In genomic region chr1:87467469-87467868, GRCm38 (mm10) we compare ENCODE assay signal across 38 mouse cellular contexts. TPM values are rescaled to one million over a fixed set of nuclear protein-coding genes. Genes with fewer than 3 reads are reported as not detected.
DNase-seq lines count a peak whose midpoint lies in the region; ATAC-seq and TF ChIP-seq lines count a peak whose summit lies in the region.
"Had no signal": no experiment of that assay in that cellular context is flagged by ENCODE, and none has a peak within 500 bp of the region (broad histone marks: within the 10 kb centered on the region; RNA-seq: fewer than 3 reads in every experiment).

No protein-coding gene starts in this region.

- WGBS in kidney, postnatal 0 days = 49% methylated on average over 9 of the region's 9 CpGs
- 58% methylated on average over 9 of the region's 9 CpGs for WGBS in neural tube, embryonic 14.5 days

- no peak for TF ChIP-seq CTCF in kidney, postnatal 0 days (IDR thresholded peaks at IDR 0.05; ENCODE audit: low read depth)

- no peaks in the 10 kb centered on the region for H3K9me3 ChIP-seq in kidney, postnatal 0 days (replicated peaks; ENCODE audit: low read length)
- no peaks in the 10 kb centered on the region for H3K9me3 ChIP-seq in megakaryocyte, embryonic 14.5 days
- no peaks in the 10 kb centered on the region for H3K9me3 ChIP-seq in neural tube, embryonic 14.5 days (ENCODE audit: control insufficient read depth, low read length)
- H3K9me3 ChIP-seq: embryonic facial prominence, embryonic 13.5 days; heart, embryonic 13.5 days; lung, embryonic 15.5 days; midbrain, embryonic 13.5 days had no signal

- no peak overlapping the region for H3K27ac ChIP-seq in kidney, postnatal 0 days
- no peak overlapping the region for H3K27ac ChIP-seq in neural tube, embryonic 14.5 days (ENCODE audit: low read depth, low read length)
- H3K27ac ChIP-seq: embryonic facial prominence, embryonic 13.5 days; heart, embryonic 13.5 days; hindbrain, embryonic 14.5 days; lung, embryonic 15.5 days; midbrain, embryonic 13.5 days; stomach, postnatal 0 days had no signal

- no peaks in the 10 kb centered on the region for H3K36me3 ChIP-seq in kidney, postnatal 0 days (ENCODE audit: insufficient read depth, low read length)
- H3K36me3 ChIP-seq in megakaryocyte, embryonic 14.5 days (replicated peaks; ENCODE audit: low read length) = no peaks in the 10 kb centered on the region
- no peaks in the 10 kb centered on the region for H3K36me3 ChIP-seq in neural tube, embryonic 14.5 days (ENCODE audit: control insufficient read depth, insufficient read depth, low read length)
- H3K36me3 ChIP-seq: embryonic facial prominence, embryonic 13.5 days; heart, embryonic 13.5 days; lung, embryonic 15.5 days; midbrain, embryonic 13.5 days had no signal

- no peaks in the 10 kb centered on the region for H3K4me1 ChIP-seq in kidney, postnatal 0 days (replicated peaks; ENCODE audit: insufficient read depth, low read length)
- H3K4me1 ChIP-seq in megakaryocyte, embryonic 14.5 days = peaks cover 16% of the 10 kb centered on the region
- no peaks in the 10 kb centered on the region for H3K4me1 ChIP-seq in neural tube, embryonic 14.5 days (ENCODE audit: control insufficient read depth, insufficient read depth, low read length)
- H3K4me1 ChIP-seq: embryonic facial prominence, embryonic 13.5 days; heart, embryonic 13.5 days; lung, embryonic 15.5 days; midbrain, embryonic 13.5 days had no signal

- no peak for ATAC-seq in CD4-positive, CD25-positive, alpha-beta regulatory T cell, adult 4 months
- ATAC-seq in kidney, postnatal 0 days (replicated peaks; ENCODE audit: low FRiP score, low read depth) = no peak
- no peak for ATAC-seq in megakaryocyte, adult 5-6 weeks (ENCODE audit: poor library complexity, severe bottlenecking)
- ATAC-seq in neural tube, embryonic 14.5 days (ENCODE audit: low read depth) = no peak
- ATAC-seq: midbrain, embryonic 13.5 days had no signal

- no peaks in the 10 kb centered on the region for H3K27me3 ChIP-seq in kidney, postnatal 0 days (ENCODE audit: insufficient read depth, low read length)
- H3K27me3 ChIP-seq in megakaryocyte, embryonic 14.5 days (replicated peaks) = peaks cover 34% of the 10 kb centered on the region
- H3K27me3 ChIP-seq in neural tube, embryonic 14.5 days (ENCODE audit: control insufficient read depth, insufficient read depth, low read length) = no peaks in the 10 kb centered on the region
- H3K27me3 ChIP-seq: lung, embryonic 15.5 days; midbrain, embryonic 13.5 days had no signal

- peak; percentile 10 for DNase-seq in CD4-positive, CD25-positive, alpha-beta regulatory T cell, adult 2 months (ENCODE audit: low read depth, low spot score)
- DNase-seq in kidney, postnatal 0 days (ENCODE audit: low spot score) = no peak
- no peak for DNase-seq in kidney, postnatal 10 days
- DNase-seq in right cerebral cortex, postnatal 14 days = no peak
- DNase-seq: adrenal gland, postnatal 25 days; cerebellum, adult 18-20 months; cerebellum, postnatal 10 days; gastrocnemius, postnatal 25 days; heart, adult 18-20 months; heart, postnatal 10 days; kidney, adult 18-20 months; kidney, postnatal 25 days; left cerebral cortex, postnatal 4 days; right cerebral cortex, adult 18-20 months; right cerebral cortex, postnatal 4 days; thymus, adult 18-20 months; thymus, postnatal 25 days had no signal

- no peak overlapping the region for H3K9ac ChIP-seq in kidney, postnatal 0 days (ENCODE audit: low read depth, low read length)
- H3K9ac ChIP-seq in neural tube, embryonic 14.5 days (replicated peaks; ENCODE audit: low read depth, low read length) = no peak overlapping the region
- H3K9ac ChIP-seq: embryonic facial prominence, embryonic 13.5 days; heart, embryonic 13.5 days; hindbrain, embryonic 14.5 days; lung, embryonic 15.5 days; midbrain, embryonic 13.5 days had no signal

- H3K4me3 ChIP-seq in kidney, postnatal 0 days (replicated peaks; ENCODE audit: low read depth, low read length) = no peak overlapping the region
- peak overlapping the region; percentile 33 for H3K4me3 ChIP-seq in megakaryocyte, embryonic 14.5 days (replicated peaks)
- H3K4me3 ChIP-seq in neural tube, embryonic 14.5 days (ENCODE audit: low read depth, low read length) = no peak overlapping the region
- H3K4me3 ChIP-seq: embryonic facial prominence, embryonic 13.5 days; erythroblast, embryonic 14.5 days; heart, embryonic 13.5 days; lung, embryonic 15.5 days; midbrain, embryonic 13.5 days had no signal

- peak overlapping the region; percentile 19 for H3K4me2 ChIP-seq in kidney, postnatal 0 days (ENCODE audit: low read length)
- H3K4me2 ChIP-seq in neural tube, embryonic 14.5 days (ENCODE audit: low read depth, low read length) = peak overlapping the region; percentile 14; the same call in 1 of the 2 replicates
- H3K4me2 ChIP-seq: embryonic facial prominence, embryonic 13.5 days; heart, embryonic 13.5 days; hindbrain, embryonic 14.5 days; lung, embryonic 15.5 days; midbrain, embryonic 13.5 days had no signal

RNA-seq across cellular contexts. Expression of gene Snorc, which starts 2.6 kb away (rescaled TPM):
- not detected for polyA plus RNA-seq in CD4-positive, CD25-positive, alpha-beta regulatory T cell, adult 4 months (2017; shearing (Covaris generic))
- polyA plus RNA-seq in kidney, postnatal 0 days (2015; fragmentation: Nextera tagmentation; extraction: Ambion mirVana) = not detected in 2 replicates
- not detected in 2 replicates for polyA plus RNA-seq in megakaryocyte, embryonic 14.5 days (2012; ENCODE audit: insufficient read depth, low replicate concordance)
- not detected in 2 replicates for total RNA-seq in megakaryocyte, adult 5-6 weeks (2015)
- total RNA-seq in megakaryocyte, adult 5-6 weeks (2017) = not detected in 2 replicates
- polyA plus RNA-seq in neural tube, embryonic 14.5 days (2014; fragmentation: Nextera tagmentation; extraction: Ambion mirVana) = 0.86 and 1.8 TPM in 2 replicates
- total RNA-seq: adrenal gland, adult 18-20 months; adrenal gland, postnatal 25 days; common myeloid progenitor, adult 5-6 weeks; gastrocnemius, postnatal 25 days; heart, adult 18-20 months; heart, postnatal 10 days; hematopoietic stem cell, adult 5-6 weeks; layer of hippocampus, adult 8-10 months; layer of hippocampus, postnatal 25 days; left cerebral cortex, postnatal 4 days; liver, adult 2 months; megakaryocyte progenitor cell, adult 5-6 weeks had no signal
- polyA plus RNA-seq: erythroblast, embryonic 14.5 days; forebrain, embryonic 11.5 days; heart, embryonic 13.5 days; intestine, embryonic 14.5 days; lung, embryonic 15.5 days; midbrain, embryonic 13.5 days; spleen, adult 2 months; stomach, postnatal 0 days had no signal

RNA-seq across cellular contexts. Expression of gene Neu2, which starts 42.2 kb away (rescaled TPM):
- not detected for polyA plus RNA-seq in CD4-positive, CD25-positive, alpha-beta regulatory T cell, adult 4 months (2017; shearing (Covaris generic))
- polyA plus RNA-seq in kidney, postnatal 0 days (2015; fragmentation: Nextera tagmentation; extraction: Ambion mirVana) = 2.9 and 3.0 TPM in 2 replicates
- not detected in 2 replicates for polyA plus RNA-seq in megakaryocyte, embryonic 14.5 days (2012; ENCODE audit: insufficient read depth, low replicate concordance)
- not detected in 2 replicates for total RNA-seq in megakaryocyte, adult 5-6 weeks (2015)
- total RNA-seq in megakaryocyte, adult 5-6 weeks (2017) = not detected in 2 replicates
- 0.17 and 0.63 TPM in 2 replicates for polyA plus RNA-seq in neural tube, embryonic 14.5 days (2014; fragmentation: Nextera tagmentation; extraction: Ambion mirVana)
- total RNA-seq: adrenal gland, adult 18-20 months; adrenal gland, postnatal 25 days; common myeloid progenitor, adult 5-6 weeks; heart, adult 18-20 months; heart, postnatal 10 days; hematopoietic stem cell, adult 5-6 weeks; megakaryocyte progenitor cell, adult 5-6 weeks had no signal
- polyA plus RNA-seq: embryonic facial prominence, embryonic 13.5 days; erythroblast, embryonic 14.5 days; forebrain, embryonic 11.5 days; heart, embryonic 13.5 days; midbrain, embryonic 13.5 days had no signal
